Mouse (Mus musculus) cerebral cortex, adult 2 months (tissue): Measurements from ENCODE around the gene Ipo4.

Experiments
- WGBS: fragments of 180-500 bp; shearing (Covaris S2); methylation state at CpG from one replicate; pipeline ENCODE4 v1.1.7; 2018; 5-methylcytosine and 5-hydroxymethylcytosine counted together

The Ipo4 gene

DNA sequence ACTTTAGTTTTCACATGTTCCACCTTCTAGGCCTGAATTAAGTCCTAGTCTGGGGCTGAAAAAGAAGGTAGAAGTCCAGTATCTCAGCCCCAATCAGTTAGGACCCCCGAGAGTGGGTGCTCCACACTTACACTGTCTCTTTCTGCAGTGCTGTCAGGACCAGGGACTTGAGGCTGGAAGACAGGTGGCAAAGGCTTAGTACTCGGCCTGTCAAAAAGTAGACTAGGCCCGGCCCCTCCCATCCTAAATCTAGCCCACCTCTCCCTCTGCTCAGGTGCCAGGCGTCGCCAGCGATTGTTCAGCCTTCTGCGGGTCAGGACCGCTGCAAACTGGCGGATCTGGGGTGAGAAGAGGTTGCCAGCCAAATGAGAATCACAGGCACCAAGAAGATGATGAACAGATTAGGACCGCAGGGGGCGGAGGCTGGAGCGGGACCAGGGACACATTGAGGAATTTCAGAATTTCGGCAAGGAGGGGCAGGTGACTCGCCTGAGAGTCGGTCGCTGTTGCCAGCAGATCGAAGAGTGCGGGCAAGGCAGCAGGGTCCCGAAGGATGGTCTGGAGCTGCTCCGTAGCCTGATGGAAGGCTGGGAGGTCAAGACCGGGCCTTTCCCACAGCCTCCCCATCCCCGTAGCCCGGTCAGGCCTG, 759 bp downstream of the Ipo4 start:
- WGBS: 3% methylated on average over 23 of the region's 23 CpGs

DNA sequence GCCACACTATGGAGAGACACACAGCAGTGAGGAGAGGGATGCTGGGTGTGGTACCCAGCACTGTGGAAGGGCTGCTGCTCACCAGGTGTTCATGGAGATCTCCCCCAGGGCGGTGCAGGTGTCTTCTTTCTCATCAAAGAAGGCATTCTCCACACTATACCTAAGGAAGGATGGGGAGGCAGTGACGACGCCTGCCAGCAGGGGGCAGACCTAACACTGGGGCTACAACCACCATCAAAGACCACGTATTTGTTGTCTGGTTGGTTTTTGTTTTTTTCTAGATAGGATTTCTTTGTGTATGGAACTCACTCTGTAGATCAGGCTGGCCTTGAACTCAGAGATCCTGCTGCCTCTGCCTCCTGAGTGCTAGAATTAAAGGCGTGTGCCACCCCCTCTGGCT, 6.4 kb downstream of the Ipo4 start:
- whole genome bisulfite sequencing: 42% methylated on average over 5 of the region's 5 CpGs

DNA sequence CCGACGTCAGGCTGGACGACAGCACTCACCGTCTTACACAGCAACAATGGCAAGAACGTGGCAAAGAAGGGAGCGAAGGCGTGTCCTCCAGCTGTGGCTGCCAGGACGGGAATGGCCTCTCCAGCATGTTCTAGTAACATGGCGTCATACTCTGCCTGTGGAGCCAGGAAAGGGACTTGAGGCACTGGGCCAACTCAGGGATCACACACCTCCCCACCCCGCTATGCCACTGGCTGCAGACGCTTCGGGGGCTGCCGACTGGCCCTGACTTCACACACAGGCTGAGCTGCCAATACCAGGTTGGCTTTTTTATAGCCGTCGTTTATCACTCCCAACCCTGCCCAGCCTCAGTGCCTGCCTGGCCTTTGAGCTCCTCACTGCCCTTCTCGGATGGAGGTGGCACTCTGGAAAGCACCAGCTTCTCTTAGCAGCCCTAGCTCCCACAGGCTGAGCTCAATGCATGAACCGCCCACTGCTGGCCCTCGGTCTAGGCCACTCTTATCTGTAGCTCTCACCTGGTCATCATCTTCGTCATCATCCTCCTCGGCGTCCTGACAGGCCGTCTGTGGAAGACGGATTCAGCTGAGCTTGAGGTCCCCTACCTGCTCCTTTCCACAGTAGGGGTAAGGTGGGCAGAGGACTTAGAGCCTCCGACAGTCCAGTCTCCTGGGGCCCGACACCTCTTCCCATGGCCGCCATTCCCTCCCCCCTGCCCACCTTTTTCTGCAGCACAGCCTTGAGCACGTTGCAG, 7.5 kb downstream of the Ipo4 start:
- 92% methylated on average over 27 of the region's 27 CpGs for WGBS

DNA sequence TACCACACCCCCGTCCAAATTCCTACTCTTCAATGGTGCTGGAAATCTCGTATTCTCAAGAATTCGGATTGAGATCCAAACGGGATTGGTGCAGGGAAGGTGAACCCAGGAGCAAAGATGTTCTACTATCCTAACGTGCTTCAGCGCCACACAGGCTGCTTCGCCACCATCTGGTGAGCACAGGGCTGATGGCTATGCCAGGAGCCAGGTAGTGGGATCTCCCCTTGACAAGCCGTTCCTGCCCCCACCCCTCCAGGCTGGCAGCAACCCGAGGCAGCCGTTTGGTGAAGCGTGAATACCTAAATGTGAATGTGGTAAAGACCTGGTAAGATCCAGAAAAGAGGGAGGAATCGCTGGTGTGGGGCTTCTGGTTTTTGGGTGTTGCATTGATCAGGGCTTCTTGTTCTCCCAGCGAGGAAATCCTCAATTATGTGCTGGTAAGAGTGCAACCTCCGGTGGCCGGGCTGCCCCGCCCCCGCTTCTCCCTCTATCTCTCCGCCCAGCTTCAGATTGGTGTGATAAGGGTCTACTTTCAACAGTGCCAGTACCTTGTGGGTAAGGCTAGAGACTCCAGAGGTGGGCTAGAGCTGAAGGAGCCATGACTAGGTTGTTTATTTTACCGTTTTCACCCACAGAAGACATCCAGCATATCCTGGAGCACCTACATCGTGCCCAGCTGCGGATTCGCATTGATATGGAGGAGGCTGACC, 17.1 kb downstream of the Ipo4 start:
- WGBS: 49% methylated on average over 22 of the region's 22 CpGs

DNA sequence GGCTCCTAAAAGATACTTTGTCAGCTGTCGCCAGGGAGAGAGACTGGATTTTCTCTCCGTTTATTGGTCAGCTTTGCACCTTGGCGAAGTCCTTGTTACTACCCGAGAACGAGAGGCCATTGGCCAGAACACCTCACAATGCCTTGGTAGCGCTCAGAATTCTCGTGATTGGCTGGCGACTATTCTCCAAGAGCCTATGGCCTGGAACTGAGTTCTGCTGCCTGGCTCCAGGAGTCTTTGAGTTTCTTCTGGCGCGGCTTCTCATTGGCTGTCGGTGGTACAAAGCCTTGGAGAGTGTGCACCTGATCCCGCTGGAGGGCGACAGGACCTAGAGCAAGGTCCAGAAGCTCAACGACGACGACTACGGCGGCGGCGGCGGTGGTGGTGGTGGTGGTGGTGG, 17.9 kb downstream of the Ipo4 start, which contains the start of gene Rec8:
Gene Rec8 (plus strand): TSS at position 216 of the 400 bp plus-strand sequence.
- WGBS: 31% methylated on average over 21 of the region's 21 CpGs

DNA sequence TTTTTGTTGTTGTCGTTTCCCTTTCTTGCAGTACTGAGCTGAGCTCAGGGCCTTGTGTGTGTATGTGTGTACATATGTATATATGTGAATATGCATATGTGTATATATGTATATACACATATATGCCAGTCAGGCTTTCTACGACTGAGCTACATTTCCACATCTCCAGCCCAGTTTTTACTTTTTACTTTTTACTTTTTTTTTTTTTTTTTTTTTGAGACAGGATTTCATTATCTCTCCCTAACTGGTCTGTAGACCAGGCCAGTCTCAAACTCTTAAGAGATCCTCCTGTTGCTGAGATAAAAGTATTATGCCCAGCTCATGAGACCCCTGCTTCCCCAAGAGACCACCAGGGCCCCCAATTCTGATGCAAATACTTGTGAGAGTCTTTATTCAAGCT, 18.9 kb downstream of the Ipo4 start:
- 79% methylated on average over 2 of the region's 2 CpGs for WGBS

DNA sequence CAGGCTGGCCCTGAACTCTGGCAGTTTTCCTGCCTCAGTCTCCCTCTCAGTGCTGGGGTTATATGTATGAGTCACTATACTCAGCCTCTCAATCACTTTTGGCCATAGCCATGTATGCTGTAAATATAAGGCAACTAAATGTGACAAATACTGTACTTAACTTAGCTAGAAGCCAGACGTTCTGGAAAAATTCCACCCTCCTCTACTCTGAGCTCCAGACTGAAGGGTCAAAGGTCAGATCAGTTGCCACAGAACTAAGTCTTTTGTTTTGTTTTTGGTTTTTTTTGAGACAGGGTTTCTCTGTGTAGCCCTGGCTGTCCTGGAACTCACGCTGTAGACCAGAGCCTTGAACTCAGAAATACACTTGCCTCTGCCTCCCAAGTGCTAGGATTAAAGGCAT, 19.9 kb downstream of the Ipo4 start:
- WGBS: 74% methylated on average over 2 of the region's 2 CpGs

DNA sequence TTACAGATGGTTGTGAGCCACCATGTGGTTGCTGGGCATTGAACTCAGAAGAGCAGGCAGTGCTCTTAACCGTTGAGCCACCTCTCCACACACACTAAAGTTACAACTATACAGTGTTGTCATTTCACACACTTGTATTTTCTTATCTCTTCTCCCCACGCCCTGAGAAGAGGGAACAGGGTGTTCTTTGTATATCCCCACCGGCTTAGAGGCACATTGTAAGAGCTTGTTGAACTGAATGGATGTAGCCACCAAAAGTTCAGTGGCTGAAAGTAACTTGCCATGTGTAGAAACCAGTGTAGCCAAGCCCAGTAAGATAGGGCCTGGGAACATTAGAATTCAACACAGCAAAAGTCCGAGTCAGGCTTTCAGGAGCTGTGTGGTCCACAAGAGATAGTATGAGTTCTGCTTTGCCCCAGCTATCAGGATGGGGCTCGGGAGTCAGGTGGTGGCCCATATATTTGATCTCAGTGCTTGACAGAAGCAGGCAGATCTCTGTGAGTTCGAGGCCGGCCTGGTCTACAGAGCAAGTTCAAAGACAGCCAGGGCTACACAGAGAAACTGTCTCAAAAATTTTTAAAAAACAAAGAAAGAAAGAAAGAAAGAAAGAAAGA, 21.1 kb downstream of the Ipo4 start:
- whole genome bisulfite sequencing: 80% methylated on average over 7 of the region's 7 CpGs

DNA sequence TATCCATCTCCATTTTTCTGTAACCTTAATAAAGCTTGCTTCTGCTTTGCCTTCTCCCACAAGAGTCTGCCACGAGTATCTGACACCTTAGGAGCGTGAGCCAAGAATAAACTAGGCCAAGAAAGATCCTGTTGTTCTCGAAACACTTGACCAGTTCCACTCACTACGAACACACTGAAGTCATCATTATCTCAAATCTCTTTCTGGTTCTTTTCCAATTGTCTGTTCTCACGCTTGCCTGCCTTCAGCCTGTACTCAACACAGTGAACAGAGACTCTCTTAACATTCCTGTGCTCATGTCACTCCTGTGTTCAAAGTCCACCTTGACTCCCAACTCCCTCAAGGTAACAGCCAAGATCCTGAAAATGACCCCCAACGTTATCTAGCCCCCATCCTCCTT, 22.4 kb downstream of the Ipo4 start:
- WGBS: 54% methylated on average over 6 of the region's 6 CpGs

DNA sequence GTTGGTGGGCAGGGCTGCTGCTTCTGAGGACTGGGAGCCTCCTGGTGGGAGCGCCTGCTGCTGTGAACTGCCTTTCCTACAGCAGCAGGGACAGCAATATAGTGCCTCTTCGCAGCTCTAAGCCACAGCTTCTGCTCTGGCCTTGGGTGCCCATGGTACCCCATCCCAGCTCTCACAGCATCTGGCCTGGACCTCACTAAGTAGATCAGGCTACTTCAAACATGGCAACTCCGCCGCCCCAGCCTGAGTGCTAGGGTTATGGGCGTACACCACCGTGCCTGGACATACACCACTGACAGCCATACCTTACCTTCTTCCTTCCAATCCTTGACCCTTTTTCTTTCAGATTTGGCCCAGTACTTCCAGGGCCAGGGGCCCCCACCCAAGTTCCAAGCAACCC, 27.4 kb downstream of the Ipo4 start:
- 95% methylated on average over 6 of the region's 6 CpGs for WGBS

DNA sequence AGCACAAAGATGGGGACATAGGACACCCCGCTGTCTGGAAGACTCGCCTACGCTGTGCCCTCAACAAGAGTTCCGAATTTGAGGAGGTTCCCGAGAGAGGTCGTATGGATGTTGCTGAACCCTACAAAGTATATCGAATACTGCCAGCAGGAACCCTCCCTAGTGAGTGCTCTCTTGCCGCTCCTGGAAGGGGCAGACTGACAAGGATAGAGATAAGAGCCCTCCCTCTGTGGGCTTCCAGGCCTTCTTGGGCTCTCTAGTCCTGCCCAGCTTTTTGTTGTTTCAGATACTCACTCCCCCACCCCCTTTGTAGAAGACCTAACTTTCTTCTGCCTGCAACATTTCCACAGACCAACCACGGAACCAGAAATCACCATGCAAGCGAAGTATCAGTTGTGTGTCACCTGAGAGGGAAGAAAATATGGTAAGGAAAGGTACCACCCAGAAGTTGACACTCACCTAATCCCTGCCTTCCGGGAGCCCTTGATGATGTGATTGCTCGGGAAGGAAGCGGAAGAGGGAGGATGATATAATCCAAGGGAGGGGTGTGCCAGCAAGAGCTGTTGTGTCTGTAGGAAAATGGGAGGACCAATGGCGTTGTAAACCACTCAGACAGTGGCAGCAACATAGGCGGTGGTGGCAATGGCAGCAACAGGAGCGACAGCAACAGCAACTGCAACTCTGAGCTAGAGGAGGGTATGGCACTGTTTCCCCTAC, 29.9 kb downstream of the Ipo4 start:
- 95% methylated on average over 16 of the region's 16 CpGs for WGBS

DNA sequence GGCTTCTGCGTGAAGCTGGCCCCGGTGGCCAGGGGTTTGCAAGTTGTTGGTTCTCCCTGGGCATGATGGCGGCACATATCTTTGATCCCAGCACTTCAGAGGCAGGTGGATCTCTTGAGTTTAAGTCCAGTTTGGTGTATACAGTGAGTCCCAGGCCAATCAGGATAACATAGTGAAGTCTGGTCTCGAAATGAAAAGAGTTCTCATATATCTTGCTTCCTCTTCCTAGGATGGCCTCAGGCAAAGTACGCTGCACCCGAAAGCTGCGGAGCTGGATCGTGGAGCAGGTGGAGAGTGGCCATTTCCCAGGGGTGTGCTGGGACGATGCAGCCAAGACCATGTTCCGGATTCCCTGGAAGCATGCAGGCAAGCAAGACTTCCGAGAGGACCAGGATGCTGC, 30.9 kb downstream of the Ipo4 start:
- 93% methylated on average over 11 of the region's 11 CpGs for WGBS

DNA sequence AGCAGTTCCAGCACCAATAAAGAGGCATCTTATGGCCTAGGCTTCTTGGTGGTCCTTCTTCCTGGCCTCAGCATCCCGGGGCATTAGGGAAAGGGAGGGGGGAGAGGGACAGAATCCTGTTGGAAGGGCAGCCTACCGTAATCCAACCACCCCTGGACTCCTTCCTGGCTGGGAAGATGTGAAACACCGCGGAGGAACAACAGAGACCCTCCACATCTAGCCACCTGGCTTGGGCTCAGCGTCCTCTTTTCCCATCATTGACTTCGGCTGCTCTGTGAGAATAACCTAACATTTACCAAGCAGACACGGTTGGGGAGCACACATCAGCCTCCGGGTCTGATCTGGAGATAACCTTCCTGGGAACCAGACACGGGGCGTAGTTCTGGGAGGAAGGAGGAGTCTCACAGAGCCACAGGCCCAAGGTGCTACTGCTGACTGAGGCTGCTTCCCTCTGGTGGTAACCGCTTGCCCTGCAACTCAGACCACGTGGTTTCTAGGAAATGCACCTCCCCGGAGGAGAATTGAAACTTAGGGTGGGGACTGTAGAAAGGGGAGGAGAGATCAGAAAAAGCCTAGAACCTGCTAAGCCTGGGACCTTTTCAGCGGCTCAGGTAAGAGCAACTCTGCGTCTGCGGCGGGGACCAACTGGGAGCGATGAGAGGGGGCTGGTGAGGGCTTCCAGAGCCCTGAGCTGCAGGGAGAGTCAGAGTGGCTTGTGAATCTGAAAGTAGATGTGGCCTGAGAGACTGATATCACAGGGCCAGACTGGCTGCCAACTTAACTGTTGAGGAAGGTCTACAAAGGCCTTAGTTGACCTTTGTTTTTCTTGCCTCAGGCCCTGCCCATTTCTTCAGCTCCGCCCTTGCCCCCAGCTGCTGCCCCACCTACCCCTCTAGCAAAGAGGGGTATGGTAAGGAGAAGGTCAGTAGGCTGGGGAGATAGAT, 31.9 kb downstream of the Ipo4 start:
- WGBS: 19% methylated on average over 19 of the region's 19 CpGs

DNA sequence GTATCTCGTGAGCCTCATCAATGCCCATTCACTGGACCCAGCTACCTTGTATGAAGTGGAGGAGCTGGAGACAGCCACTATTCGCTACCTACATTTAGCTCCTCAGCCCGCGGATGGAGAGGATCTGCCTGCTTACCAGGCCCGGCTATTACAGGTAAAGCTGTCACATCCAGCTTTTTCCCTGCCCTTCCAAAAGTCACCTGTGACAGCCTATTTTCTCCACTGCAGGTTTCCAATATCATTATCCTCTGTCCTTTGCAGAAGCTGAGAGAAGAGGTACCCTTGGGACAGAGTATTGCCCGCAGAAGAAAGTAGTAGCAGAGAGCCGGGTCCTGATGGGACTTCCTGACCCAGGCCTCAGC, 32.5 kb downstream of the Ipo4 start, which contains the start of gene Irf9:
Gene Irf9 (plus strand): TSS at position 301 of the 362 bp plus-strand sequence.
- WGBS: 88% methylated on average over 7 of the region's 7 CpGs

DNA sequence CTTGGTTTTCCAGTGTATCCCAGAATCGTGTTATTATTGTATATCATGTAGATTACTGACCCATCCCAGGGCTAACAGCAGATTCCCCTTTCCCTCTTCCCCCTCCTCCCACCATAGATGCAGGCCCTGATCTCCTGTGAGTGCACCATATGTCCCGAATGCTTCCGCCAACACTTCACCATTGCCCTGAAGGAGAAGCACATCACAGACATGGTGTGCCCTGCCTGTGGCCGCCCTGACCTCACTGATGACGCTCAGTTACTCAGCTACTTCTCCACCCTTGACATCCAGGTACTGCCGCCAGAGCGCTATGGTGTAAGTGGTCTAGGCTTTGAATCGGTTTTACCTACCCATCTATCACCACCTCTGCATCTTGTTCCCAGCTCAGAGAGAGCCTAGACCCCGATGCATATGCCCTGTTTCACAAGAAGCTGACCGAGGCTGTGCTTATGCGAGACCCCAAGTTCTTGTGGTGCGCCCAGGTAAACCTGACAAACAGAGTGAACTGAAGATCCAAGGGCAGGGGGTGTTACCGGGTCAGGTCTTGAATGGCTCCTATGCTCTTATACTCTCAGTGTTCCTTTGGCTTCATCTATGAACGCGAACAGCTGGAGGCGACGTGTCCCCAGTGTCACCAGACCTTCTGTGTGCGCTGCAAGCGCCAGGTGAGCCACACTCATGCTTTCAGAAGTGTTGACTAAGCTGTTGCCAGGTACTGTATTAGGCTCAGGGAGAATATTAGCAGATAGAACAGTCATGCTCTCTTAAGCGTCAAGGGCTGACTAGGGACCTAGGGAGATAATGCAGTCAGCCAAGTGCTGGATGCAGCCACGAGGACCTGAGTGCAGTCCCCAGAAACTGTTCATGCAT, 37.0 kb downstream of the Ipo4 start:
- WGBS: 96% methylated on average over 21 of the region's 21 CpGs

DNA sequence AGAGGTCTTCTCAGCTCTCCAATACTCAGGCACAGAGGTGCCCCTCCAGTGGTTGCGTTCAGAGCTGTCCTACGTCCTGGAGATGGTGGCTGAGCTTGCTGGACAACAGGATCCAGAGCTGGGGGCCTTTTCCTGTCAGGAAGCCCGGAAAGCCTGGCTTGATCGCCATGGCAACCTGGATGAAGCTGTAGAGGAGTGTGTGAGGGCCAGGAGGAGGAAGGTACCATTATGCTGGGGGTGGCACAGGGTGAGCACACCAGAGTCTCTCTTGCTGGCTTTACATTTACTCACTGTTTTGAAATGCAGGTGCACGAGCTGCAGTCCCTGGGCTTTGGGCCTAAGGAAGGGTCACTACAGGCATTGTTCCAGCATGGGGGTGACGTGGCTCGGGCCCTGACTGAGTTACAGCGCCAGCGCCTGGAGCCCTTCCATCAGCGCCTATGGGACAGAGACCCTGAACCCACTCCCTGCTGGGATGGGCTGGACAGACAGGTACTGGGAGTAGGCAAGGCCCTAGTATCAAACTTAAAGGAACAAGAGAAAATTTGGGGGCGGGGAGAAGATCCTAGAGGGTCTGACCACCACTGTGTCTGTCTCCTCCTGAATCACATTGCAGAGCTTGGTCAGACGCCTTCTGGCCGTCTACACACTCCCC, 39.6 kb downstream of the Ipo4 start:
- 68% methylated on average over 13 of the region's 13 CpGs for WGBS

DNA sequence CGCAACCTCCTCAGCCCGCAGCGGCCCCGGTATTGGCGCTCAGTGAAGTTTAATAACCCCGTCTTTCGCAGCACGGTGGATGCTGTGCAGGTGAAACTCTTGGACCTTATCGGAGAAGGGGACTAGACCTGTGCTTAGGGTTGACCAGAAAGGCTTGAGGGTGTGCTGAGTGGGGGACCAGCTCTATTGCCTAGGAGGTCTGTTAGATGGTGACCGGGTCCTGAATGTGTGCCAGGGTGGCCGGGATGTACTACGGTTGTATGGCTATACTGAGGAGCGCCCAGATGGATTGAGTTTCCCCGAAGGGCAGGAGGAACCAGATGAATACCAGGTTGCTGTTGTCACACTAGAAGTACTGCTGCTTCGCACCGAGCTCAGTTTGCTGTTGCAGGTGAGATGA, 43.5 kb downstream of the Ipo4 start:
- 3% methylated on average over 16 of the region's 16 CpGs for WGBS

DNA sequence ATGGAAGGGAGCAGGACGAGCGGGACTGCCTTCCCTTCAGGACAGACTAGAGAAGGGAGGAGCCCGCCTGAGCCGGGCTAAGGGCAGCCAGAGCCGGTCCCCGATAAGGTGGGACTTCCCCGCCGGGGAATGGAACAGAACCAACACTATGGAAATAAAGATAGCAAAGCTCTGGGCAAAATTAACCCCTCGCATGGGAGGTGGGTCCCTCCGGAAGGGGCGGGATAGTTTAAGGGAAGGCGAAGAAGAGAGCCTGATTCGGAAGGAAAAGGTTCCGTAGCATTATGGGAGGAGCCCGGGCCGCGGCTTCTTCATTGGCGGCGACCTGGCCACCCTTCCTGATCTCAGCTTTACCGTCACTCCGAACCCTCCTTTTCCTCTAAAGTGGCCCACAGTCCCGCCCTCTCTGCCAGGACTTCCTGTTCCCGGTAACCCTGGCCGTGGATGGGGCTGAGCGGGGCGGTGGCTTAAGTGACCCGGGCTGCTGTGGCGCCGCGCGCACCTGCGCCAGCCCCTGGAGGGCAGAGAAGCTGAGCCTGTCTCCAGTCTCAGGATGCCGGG, 44.3 kb downstream of the Ipo4 start, which contains the start of gene Rnf31:
Gene Rnf31 (plus strand): TSS at position 378 of the 561 bp plus-strand sequence.
- under 1% methylated on average over 33 of the region's 33 CpGs for WGBS
